Mouse (Mus musculus) gastrocnemius, adult 8-10 months (tissue): Measurements from ENCODE around the gene Kcng1. TPM values are rescaled to one million over a fixed set of nuclear protein-coding genes. Genes with fewer than 3 reads are reported as not detected.

Experiments used
- DNase-seq, 2 experiments: peaks; one replicate each; pipeline ENCODE4 v3.0.0; 2022; ENCODE audit warnings: low spot score in 2 of 2
- total RNA-seq, 4 experiments: library from RNA; stranded (reverse); gene quantifications; 2 replicates each; pipeline ENCODE4 v1.2.4; 2022

Gene Kcng1
- total RNA-seq, 4 experiments from 2014 or later: 0.31 TPM; not detected in 3

DNA sequence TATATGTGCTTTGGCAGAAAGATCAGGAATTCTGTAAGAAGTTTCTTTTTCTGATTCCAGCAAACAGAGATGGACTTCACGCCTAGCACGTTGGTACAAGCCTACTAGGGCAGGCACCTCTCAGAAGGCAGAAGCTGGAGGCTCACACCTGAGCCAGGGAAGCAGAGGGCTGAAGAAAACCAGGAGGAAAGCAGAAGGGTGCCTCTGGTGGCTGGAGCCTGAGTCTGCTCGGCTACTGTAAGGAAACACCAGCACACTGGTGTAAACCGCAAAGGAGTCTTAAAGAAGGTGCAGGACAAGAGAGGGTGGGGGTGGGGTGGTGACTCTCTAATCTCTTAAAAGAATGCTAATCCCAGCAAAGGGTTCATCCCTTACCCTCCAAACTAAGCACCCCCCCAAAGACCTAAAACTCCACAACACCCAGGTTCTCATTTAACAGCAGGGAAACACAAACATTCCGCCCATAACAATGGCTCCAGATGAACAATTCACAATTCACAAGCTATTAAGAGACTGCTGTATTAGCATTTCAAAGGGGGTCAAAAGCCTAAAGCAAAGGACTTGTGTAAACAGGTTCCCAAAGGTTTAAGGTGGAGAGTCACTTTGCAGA, 67.6 kb downstream of the Kcng1 start:
- no peak for DNase-seq

Other genes with a start within 250 kb of the Kcng1 start
- 1 to 10 TPM in 3 of 4 experiments, under 1 TPM in 1; 0.73 to 1.8 (median 1.2) TPM for gene Pard6b, start 200.7 kb downstream of the Kcng1 start, total RNA-seq
- gene Adnp, start 74.6 kb downstream of the Kcng1 start, total RNA-seq: 10 to 100 TPM in 3 of 4 experiments, 1 to 10 TPM in 1; 7.4 to 16.6 (median 13.8) TPM
- 10 to 100 TPM; 10.1 to 16.6 (median 14.1) TPM for gene Gm20716, start 51.4 kb downstream of the Kcng1 start, total RNA-seq
- 10 to 100 TPM; 49.6 to 72.9 (median 64.6) TPM for gene Dpm1, start 51.1 kb downstream of the Kcng1 start, total RNA-seq
- gene Mocs3, start 51.1 kb downstream of the Kcng1 start, total RNA-seq: 1 to 10 TPM; 4.4 to 5.9 (median 5.6) TPM